Mouse (Mus musculus) left cerebral cortex, postnatal 25 days (tissue): ENCODE measurements around the gene L2hgdh. TPM values are rescaled to one million over a fixed set of nuclear protein-coding genes. Genes with fewer than 3 reads are reported as not detected.

Source experiments
- DNase-seq, 2 experiments: peaks; one replicate each; pipeline ENCODE4 v3.0.0; 2022; ENCODE audit warnings: low spot score in 2 of 2, mixed read lengths in 1 of 2
- intact Hi-C: fragments of 180-260 bp; cut with DNase I; formaldehyde crosslinking; loops from one replicate; pipeline ENCODE4 v1.15.1; 2025
- total RNA-seq, 2 experiments: library from RNA; stranded (reverse); gene quantifications; 2 replicates each; pipeline ENCODE4 v1.2.3; 2021

The L2hgdh gene
- total RNA-seq = 10 to 100 TPM; 19.4 to 19.6 TPM

DNA sequence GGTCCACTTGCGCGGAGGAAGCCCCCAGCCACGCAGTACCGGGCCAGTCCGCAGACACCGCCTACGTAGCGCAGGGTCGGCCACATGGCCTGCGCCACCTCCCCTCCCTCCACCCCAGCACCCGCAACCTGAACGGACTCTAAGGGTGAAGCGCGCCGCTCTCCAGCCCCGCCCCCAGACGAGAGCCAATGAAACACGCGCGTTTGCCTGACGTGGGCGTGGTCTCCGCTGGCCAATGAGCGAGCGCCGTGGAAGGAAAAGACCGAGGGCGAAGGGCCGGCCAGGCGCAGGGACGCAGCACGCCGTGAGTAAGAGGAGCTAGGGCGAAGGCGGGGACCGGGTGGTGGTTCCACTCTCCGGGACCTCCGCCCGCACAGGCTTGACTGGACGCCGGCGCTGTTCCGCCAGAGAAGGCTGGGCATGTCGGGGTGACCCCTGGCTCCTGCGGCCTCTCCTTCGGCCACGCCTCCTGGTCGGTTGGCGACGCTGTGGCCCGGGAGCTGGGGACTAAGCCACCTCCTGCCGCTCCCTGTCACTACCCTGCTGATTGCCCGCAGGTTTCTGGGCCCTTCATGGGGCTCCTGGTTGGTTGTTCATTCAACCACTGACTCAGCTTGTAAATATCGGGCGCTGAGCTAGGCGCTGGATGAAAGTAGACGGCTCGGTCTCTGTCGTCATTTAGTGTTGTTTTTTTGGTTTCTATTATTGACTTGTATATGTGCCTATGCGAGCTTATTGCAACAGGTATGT, at the start of gene L2hgdh, which contains the start of gene Atp5s:
L2hgdh (minus strand) TSS at position 163 of the 750 bp plus-strand sequence.
Atp5s (plus strand) TSS at position 240 of the 750 bp plus-strand sequence.
- intact Hi-C loops = no loop called here
- DNase-seq = peak; percentile 96 to 97

DNA sequence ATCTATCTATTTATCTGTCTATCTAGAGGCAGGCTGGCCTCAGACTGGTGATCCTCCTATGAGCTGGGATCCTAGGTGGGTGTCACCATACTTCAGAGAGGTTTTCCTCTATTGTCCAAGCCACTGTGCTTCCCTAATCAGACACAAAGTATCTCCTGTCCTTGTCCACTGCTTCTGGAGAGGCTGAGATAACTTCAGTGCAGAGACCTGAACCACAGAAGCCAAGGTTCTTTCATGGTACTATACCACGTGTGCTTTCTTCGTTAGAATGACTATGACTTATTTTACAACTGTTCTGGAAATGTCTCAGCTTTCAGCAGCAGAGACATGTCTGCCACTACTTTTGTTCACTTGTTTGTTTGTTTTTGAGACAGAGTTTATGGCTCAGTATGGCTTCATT, 44.2 kb upstream of the L2hgdh start:
- intact Hi-C loops = no loop called here

DNA sequence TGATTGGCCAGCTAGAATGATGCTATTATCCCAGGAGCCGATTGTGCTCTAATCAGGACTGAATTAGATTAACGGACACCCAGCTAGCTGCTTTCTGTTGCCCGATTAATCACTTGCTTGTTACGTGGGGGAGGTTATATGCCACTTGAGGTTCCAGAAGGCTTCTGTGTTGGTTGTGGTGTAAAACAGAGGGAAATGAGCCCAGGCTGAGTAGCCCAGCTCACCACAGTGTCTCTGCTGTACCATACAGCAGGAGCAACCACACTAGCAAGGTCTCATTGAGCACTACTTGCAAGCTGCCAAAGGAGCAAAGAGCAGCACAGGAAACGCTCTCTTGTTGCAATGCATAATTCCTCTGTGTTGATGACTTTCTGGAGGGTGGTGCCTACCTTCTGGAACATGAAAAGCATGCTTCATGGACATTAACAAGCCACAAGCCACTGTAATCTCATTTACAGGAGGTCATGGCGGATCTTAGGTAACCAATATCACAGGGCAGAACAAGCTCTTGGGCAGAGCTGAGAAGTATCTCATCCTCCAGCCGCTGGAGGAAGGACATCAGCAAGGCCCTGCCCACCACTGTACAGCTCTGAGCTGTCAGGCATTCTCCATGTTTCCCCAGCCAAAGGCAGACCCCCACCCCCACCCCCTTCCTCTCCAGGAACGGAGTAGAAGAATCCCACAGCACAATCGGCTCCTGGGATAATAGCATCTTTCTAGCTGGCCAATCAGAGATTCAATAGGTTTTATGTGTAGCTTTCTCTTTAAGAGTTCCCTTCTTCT, 43.0 kb upstream of the L2hgdh start:
- intact Hi-C loops = no loop called here
- DNase-seq = no peak

More for the DNA sequence above, 44.2 kb upstream of the L2hgdh start:
- no peak for DNase-seq

DNA sequence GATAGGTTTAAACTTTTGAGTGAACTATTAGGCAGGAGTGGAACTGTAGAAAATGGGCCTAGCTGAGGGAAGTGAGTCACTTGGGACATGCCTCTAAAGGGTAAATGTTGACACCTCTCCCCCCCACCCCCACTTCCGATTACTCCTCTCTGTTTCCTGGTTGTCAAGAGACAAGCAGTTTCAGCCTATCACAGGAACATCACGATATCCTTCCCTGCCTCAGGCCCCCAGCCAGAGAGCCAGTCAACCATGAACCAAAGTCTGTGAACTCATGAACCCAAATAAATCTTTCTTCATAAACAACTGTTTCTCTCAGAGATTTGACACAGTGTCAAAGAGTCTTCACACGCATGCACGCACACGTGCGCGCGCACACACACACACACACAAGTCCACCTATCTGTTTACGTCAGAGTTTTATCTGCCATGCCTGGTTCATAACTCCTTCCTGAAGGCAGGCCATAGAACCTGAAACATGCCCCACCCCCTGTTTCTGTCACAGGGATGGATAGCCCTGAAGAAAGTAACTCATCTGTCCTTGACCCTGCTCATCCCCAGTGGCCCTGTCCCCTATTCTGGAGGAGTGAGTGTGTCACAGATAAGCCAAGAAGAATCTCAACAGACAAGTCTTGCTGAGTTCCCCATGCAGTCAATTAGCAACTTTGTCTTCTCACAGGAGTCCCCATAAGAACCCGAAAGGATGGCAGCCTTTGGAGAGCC, 41.7 kb upstream of the L2hgdh start:
- intact Hi-C loops = no loop called here

DNA sequence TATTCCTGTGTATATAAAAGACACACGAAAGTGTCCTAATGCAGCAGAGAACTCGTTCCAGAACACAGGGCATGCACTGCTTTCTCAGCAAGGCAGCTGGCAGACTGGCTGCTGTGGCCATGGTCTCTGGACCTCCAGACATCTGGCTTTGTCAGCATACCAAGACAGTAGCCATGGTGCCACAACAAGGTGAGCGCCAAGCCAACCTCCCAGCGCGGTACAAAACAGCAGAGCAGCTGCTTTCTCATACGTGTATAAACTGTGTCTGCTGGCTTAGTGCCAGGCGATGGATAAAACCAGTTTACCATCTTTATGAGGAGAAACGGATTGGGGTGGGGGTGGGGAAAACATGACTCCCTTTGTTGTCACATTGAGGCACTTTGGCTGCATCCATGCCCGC, 40.9 kb upstream of the L2hgdh start:
- DNase-seq = no peak

More for the DNA sequence above, 41.7 kb upstream of the L2hgdh start:
- no peak for DNase-seq

DNA sequence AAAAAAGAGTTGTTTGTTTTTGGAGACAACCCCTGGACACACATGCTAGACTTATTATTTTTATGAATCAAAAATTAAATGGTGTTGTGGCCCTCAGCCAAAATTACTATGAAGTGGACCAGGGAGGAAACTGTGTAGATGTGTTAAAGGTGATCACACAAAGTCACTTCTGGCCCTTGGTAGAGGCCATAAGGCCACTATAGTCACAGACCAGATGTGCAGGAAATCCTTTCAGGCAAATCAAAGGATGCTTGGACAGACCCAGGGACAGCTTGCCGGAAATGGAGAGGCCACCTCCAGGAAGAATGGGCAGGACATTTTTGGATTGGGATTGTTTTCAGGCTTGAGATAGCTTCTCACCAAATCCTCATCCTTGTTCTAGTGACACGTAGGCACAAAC, 36.9 kb upstream of the L2hgdh start:
- intact Hi-C loops = no loop called here
- DNase-seq = no peak

More for the DNA sequence above, 40.9 kb upstream of the L2hgdh start:
- intact Hi-C loops = no loop called here

DNA sequence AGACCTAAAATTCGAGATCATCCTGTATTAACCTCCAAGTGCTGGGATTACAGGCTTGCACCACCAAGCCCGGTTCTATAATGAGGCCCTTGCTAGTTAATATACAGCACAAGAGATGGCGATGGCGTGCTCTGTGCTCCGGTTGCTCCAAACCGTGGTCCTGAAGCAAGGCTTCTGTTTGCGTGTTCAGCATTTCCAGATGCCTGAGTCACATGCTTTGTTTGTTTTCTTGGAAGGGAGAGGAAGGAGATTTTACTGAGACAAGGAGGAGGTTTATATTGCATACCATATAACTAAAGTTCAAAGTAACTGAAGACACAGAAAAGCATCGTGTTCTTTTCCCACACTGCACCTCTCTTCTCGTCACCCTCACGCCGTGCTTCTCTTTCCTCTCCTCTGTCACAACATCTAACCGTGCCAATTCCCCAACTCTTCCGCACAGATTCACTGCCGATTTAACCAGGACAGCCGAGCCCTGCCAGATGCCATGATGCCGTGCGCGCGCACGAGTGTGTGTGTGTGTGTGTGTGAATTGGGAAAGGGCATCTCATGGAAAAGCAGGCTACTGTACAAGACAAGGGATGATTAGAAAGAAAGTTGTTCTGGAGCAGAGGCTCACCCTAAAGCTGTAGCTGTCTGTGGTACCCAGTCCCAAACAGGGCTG, 36.2 kb upstream of the L2hgdh start:
- DNase-seq = peak in 1 of 2 experiments; percentile 20
- intact Hi-C loops = no loop called here

DNA sequence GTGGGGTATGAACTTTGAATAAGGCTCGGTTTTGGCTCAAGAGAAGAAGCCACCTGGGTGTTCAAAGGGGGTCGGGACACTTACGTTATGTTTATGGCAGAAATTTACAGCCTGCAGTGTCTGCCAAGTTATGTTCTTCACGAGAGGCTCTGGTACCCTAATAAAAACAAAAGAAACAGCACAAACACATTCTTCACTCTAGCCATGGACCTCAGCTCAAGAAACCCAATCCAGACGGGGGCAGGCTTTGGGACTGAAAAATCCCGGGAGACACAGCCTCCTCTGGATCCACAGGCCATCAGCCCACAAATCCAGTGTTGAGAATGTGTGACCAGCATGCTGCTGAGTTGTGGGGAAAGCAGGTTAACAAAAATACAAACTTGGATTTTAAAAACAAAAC, 35.3 kb upstream of the L2hgdh start:
- intact Hi-C loops = no loop called here

DNA sequence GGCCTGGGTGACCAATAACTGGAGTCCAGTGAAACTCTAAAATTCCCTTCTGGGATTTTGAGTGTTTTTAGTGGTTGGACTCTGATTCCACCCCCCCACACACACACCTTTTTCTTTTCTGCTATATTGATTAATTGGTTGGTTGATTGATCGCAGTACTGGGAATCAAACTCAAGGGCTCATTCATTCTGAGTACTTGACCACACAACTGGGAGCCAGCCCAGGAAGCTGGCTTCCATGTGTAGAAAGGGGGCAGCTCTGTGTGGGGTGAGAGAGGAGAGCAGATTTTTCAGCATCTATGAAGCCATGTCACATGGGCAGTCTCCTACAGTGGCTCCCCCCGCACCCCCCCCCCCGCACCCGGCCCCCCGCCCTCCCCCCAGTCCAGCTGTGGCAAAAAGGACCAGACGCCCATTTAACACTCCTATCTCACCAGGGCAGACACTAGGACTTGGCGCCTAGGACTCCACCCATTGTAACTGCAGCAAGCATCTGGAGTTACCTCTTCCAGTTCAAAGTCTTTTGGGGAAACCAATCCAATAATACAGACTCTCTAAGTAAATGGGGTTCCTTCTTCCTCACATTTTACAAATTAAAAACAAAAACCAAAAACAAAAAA, 34.7 kb upstream of the L2hgdh start:
- intact Hi-C loops = no loop called here
- DNase-seq = no peak

More for the DNA sequence above, 35.3 kb upstream of the L2hgdh start:
- no peak for DNase-seq

DNA sequence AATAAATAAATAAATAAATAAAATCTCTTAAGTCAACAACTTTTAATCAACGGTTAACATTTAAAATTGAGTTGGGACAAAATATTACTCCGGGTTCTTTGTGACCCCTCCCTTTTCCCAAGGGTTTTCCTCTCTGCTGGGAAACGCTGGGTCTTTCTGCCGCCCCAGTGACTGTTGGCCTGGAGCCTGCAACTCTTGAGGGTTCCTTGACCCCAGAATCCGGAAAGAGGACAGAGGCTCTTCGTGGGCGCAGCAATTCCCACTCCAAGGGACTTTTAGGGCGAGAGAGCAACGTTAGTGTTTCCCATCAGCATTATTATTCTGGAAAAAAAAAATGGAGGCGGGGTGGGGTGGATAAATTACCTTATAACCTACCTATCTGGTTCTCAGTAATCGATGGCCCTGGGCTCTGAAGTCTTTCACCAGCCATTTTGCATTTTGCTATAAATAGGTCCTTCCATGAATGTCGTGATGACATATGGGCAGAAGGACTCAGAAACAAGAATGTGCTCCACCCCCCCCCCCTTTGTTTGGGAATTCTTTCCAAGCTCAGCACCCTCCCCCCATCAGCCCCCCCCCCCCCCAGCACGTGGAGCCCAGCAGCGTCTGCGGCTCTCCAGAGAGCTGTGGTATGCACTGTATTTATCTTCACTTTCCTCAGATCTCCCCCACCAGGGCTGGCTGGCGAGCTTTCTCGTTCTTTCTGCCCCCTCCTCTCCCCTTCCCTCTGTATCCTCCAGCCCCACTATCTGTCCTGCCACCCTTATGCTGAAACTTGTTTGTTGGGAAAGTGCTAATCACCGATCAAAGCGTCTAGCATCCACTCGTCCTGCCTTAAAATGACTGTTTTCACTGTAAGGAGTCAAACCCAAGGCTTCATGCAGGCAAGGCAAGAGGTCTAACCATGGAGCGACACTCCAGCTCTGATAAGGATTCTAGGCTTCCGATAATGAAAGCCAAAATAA, 33.8 kb upstream of the L2hgdh start:
- intact Hi-C loops = no loop called here
- DNase-seq = no peak

DNA sequence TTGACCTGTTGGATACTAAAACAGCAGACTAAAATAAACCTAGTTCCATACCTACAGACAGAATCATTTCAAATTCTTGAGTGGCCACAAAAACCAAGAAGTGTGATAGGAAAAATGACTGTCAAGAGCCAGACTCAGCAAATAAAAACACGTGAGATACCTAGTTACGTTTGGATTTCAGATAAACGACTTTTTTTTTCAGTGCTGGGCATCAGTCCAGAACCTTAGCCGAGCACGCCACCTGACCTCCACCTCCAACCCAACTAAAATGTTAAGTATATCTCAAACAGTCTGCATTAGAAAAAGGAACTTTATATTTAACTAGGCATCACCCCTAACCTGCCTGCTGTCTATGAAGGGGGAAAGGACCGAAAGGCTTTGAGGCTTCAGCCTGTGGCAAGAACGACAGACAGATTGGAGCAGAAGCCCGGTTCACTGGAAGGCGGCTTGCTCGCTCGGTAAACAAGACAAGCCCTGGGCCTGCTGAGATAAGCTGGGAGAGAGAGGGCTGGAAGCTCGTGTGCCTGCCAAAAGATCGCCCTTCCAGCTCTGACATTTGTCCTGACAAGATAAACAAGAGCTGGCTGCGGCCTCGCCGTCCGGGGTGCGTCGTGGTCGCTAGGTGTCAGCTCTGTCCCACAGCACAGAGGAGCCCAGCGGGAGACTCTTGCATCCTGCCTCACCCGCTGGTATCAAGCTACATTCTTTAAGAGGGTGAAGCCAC, 32.9 kb upstream of the L2hgdh start:
- DNase-seq = peak; percentile 38 to 64
- intact Hi-C loops = no loop called here

DNA sequence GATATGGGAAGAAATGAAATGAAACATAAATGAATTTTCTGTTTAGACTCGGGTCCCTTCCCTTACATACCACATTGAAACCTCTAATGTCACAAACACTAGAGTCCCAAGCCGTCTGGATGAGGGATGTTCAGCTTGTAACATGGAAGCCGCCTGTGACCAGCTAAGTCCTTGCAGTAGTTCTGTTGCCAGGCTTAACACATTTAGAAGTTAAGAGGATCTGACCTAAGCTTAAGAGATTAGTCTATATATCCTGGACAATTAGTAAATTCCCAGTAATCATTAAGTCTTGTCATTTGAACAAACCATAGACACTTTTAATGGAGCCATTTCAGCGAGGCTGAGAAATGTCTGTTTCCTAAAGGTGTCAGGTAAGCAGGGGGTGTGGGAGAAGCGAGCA, 31.3 kb upstream of the L2hgdh start:
- intact Hi-C loops = no loop called here
- no peak for DNase-seq

DNA sequence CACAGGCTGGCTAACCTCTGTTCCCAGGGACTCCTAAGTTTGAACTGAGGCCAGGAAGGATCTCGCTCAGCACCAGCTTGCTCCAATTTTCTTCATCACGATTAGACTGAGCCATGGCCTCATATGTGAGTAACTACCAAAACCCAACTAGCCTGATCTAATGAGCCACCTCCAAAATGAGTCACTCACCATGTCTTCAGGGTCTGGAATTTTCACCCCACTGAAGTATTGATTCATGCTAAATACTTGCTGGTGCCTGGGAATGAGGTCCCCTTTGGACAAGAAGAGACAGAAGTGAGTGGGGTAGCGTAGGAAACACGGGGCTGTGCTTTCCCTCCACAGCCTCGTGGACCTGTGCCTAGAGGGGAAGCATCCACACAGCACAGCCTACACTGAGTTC, 29.3 kb upstream of the L2hgdh start:
- intact Hi-C loops = no loop called here
- DNase-seq = no peak

DNA sequence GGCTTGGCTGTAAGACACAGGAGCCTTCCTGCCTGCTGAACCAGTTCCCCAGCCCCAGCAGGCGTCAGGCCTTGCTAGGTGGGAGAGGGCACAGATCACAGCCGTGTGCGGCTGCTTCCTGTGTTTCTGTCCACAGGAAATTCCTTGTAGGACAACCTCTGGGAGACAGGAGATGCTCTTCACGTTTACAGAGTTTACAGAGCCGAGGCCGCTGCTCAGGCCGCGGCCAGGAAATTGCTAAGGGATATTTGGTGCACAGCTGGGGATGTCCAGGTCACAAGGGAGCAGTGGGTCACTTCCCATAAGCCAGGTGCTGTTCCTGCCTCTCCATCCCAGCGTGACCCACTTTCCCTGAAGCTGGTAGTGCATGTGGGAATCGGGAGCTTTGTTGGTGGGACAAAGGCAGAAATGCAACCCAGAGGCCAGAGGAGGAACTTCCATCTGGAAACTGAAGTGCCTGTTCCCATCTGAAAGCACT, 27.2 kb upstream of the L2hgdh start:
- intact Hi-C loops = no loop called here

DNA sequence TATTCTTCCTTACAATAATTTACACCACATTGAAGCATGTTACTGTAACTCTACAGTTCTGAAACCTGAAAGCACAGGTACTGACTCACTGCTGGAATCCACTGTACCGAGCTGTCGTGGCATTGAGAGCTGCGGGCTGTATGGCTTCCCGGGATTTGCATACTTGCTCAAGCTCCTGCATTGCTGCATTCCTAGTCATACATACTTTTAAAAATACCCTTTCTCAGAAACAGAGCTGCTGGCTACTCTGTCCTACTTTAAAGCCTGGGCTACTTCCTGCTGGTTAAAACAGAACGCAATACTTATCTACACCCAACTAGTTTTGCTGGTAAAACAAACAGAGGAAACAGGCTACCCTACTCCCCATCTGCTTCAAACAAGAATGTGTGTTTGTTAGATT, 19.5 kb upstream of the L2hgdh start:
- intact Hi-C loops = no loop called here
- DNase-seq = peak in 1 of 2 experiments; percentile 59

More for the DNA sequence above, 27.2 kb upstream of the L2hgdh start:
- DNase-seq = no peak

DNA sequence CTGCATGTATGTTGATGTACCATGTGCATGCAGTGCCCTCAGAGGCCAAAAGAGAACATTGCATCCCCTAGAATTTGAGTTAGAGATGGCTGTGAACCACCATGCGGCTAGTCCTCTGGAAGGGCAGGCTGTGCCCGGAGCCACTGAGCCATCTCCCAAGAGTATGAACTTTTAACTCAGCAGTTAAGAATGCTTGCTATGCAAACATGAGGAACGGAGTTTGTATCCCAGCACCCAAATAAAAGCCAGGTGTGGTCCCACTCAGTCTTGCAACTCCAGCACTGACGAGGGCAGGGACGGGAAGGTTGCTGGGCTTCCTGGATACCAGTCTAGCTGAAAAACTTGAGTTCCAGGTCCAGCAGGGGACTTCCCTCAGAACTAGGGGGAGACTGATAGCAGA, 17.3 kb upstream of the L2hgdh start:
- no peak for DNase-seq
- intact Hi-C loops = no loop called here

DNA sequence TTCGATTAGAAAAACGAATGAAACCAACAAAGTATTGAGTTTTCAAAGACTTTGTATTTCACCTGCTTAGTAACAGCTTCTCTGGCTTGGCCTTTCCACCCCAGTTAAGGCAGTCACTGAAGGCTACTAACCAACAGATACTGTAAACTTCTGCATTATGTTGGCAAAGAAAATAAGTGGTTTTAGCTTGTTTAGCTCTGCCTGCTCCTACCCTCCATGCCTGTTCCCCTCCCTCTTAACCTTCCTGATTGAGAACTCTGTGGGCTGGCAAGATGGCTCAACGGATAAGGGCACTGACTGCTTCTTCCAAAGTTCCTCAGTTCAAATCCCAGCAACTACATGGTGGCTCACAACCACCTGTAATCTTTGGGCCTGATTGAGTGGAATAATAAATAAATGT, 9.2 kb upstream of the L2hgdh start:
- no peak for DNase-seq
- intact Hi-C loops = loop anchor here (2.0 to 10.0 kb wide), 2 partner anchors 159 to 331 kb away; partner anchors contain the start of genes Atl1 and Map4k5
